Mouse (Mus musculus): ENCODE measurements around the gene Rps6ka2.
"Not testable (repeated sequence)": the region's sequence is repeated elsewhere in the genome, so short reads cannot be mapped to it uniquely, and the experiment has no call there.

DNA sequence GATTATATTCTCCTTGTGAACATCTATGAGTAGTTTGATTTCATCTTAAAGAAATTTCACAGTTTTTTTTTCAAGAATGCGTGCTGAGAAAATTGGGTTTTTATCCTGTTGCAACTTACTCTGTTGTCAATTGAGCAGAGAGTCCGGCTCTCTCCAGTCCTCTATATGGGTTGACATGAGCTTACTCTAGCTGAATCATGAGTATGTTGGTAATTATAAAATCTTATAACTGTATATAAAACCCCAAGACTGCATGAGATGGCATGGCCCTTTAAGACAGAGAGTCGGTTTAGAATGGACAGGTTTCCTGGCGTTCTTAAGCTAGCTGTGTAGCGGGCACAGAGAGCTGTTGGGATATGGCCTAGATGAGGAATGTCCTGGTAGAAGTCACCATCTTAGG lies 154.4 kb downstream of the Rps6ka2 start, which contains the start of gene Tcp10a:
- not testable (repeated sequence) for TF ChIP-seq CTCF (IDR thresholded peaks at IDR 0.05; ENCODE audit: extremely low read depth, insufficient read length, insufficient replicate concordance, low read depth, low read length); POLR2A (IDR thresholded peaks at IDR 0.05; ENCODE audit: low read depth, low read length)

All from small intestine, adult 2 months (tissue).